Comparison of ENCODE assay signal across 21 mouse cellular contexts in the genomic region with DNA sequence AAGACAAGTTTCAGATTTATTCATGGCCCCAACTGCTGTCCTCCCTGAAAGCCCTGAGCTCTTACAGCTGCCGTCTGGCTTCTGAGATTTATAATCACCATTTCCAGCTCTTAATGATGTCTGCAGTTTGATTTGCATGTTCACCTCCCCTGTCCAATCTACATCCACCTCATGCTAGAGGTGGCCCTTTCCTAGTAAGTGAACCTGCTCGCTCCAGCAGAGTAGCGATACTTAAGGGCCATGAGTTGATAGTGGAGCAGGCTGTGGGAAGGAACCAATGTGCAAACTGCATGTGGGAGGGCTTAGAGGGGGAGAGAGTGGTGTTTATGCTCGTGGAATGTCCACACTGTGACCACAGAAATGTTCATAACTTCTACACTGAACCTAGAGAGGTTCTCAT. TPM values are rescaled to one million over a fixed set of nuclear protein-coding genes. Genes with fewer than 3 reads are reported as not detected.
DNase-seq lines count a peak whose midpoint lies in the region; ATAC-seq and TF ChIP-seq lines count a peak whose summit lies in the region.
"Had no signal": no experiment of that assay in that cellular context is flagged by ENCODE, and none has a peak within 500 bp of the region (broad histone marks: within the 10 kb centered on the region; RNA-seq: fewer than 3 reads in every experiment).

No protein-coding gene starts in this region.

- no peak for DNase-seq in kidney, adult 2 months
- peak; percentile 81 for DNase-seq in kidney, postnatal 0 days (ENCODE audit: low spot score)
- no peak for DNase-seq in kidney, adult 9 months
- DNase-seq: adrenal gland, adult 2 months; adrenal gland, postnatal 10 days; adrenal gland, postnatal 25 days; cerebellum, adult 11 months; cerebellum, adult 18-20 months; cerebellum, adult 8-10 months; cerebellum, adult 9-11 months; cerebellum, postnatal 14 days; cerebellum, postnatal 36 days; embryo, embryonic 11 days had no signal

- H3K4me1 ChIP-seq in kidney, embryonic 15.5 days = peaks cover 32% of the 10 kb centered on the region
- no peaks in the 10 kb centered on the region for H3K4me1 ChIP-seq in kidney, adult 2 months (ENCODE audit: control insufficient read depth, insufficient read depth, low read length)
- H3K4me1 ChIP-seq in kidney, postnatal 0 days (replicated peaks; ENCODE audit: insufficient read depth, low read length) = 0 out of 2 replicates have a peak, but pooled peaks cover 5% of the 10 kb centered on the region
- H3K4me1 ChIP-seq: embryonic facial prominence, embryonic 13.5 days; embryonic facial prominence, embryonic 15.5 days had no signal

- H3K4me3 ChIP-seq in kidney, embryonic 15.5 days (replicated peaks) = no peak overlapping the region
- no peak overlapping the region for H3K4me3 ChIP-seq in kidney, adult 2 months (ENCODE audit: insufficient read depth, low read depth, low read length)
- H3K4me3 ChIP-seq in kidney, postnatal 0 days (replicated peaks; ENCODE audit: low read depth, low read length) = no peak overlapping the region
- H3K4me3 ChIP-seq: embryonic facial prominence, embryonic 13.5 days; embryonic facial prominence, embryonic 15.5 days; erythroblast, embryonic 14.5 days; forebrain, embryonic 10.5 days; forebrain, embryonic 12.5 days had no signal

- H3K9ac ChIP-seq in kidney, embryonic 15.5 days = no peak overlapping the region
- H3K9ac ChIP-seq in kidney, postnatal 0 days (ENCODE audit: low read depth, low read length) = no peak overlapping the region
- H3K9ac ChIP-seq: embryonic facial prominence, embryonic 13.5 days; embryonic facial prominence, embryonic 15.5 days; forebrain, embryonic 12.5 days had no signal

- ATAC-seq in kidney, embryonic 15.5 days (replicated peaks; ENCODE audit: low FRiP score) = peak; percentile 55
- peak; percentile 57; the same call in 1 of the 2 replicates for ATAC-seq in kidney, postnatal 0 days (replicated peaks; ENCODE audit: low FRiP score, low read depth)
- ATAC-seq: forebrain, embryonic 14.5 days; forebrain, embryonic 16.5 days had no signal

- WGBS in kidney, embryonic 15.5 days = 18% methylated on average over 4 of the region's 4 CpGs
- 31% methylated on average over 4 of the region's 4 CpGs for WGBS in kidney, adult 2 months
- 22% methylated on average over 4 of the region's 4 CpGs for WGBS in kidney, postnatal 0 days

- no peak for TF ChIP-seq POLR2A in kidney, adult 2 months (IDR thresholded peaks at IDR 0.05; ENCODE audit: low read depth, low read length)

- no peak for TF ChIP-seq CTCF in kidney, adult 2 months (conservative IDR thresholded peaks at IDR 0.05; ENCODE audit: insufficient read depth, insufficient read length, low read depth, low read length)
- TF ChIP-seq CTCF in kidney, postnatal 0 days (IDR thresholded peaks at IDR 0.05; ENCODE audit: low read depth) = no peak

- H3K4me2 ChIP-seq in kidney, embryonic 15.5 days = no peak overlapping the region
- no peak overlapping the region for H3K4me2 ChIP-seq in kidney, postnatal 0 days (ENCODE audit: low read length)
- H3K4me2 ChIP-seq: embryonic facial prominence, embryonic 13.5 days; embryonic facial prominence, embryonic 15.5 days; forebrain, embryonic 12.5 days had no signal

- H3K27me3 ChIP-seq in kidney, embryonic 15.5 days = no peaks in the 10 kb centered on the region
- H3K27me3 ChIP-seq in kidney, adult 2 months (replicated peaks; ENCODE audit: control insufficient read depth, insufficient read depth, low read length) = no peaks in the 10 kb centered on the region
- no peaks in the 10 kb centered on the region for H3K27me3 ChIP-seq in kidney, postnatal 0 days (ENCODE audit: insufficient read depth, low read length)
- H3K27me3 ChIP-seq: embryonic facial prominence, embryonic 13.5 days; embryonic facial prominence, embryonic 15.5 days; forebrain, embryonic 12.5 days had no signal

- H3K27ac ChIP-seq in kidney, embryonic 15.5 days = 0 out of 2 replicates have a peak overlapping the region, but pooled peaks have one; percentile 10
- H3K27ac ChIP-seq in kidney, adult 2 months (ENCODE audit: insufficient read depth, low read depth, low read length) = no peak overlapping the region
- H3K27ac ChIP-seq in kidney, postnatal 0 days = no peak overlapping the region
- H3K27ac ChIP-seq: embryonic facial prominence, embryonic 13.5 days; embryonic facial prominence, embryonic 15.5 days; forebrain, embryonic 10.5 days; forebrain, embryonic 12.5 days had no signal

- no peaks in the 10 kb centered on the region for H3K36me3 ChIP-seq in kidney, embryonic 15.5 days
- H3K36me3 ChIP-seq in kidney, adult 2 months (ENCODE audit: control insufficient read depth, insufficient read depth, low read length) = no peaks in the 10 kb centered on the region
- H3K36me3 ChIP-seq in kidney, postnatal 0 days (ENCODE audit: insufficient read depth, low read length) = no peaks in the 10 kb centered on the region
- H3K36me3 ChIP-seq: embryonic facial prominence, embryonic 13.5 days; embryonic facial prominence, embryonic 15.5 days; forebrain, embryonic 10.5 days; forebrain, embryonic 12.5 days had no signal

- H3K9me3 ChIP-seq in kidney, embryonic 15.5 days (replicated peaks) = peaks cover 12% of the 10 kb centered on the region; the same call in 1 of the 2 replicates
- H3K9me3 ChIP-seq in kidney, postnatal 0 days (replicated peaks; ENCODE audit: low read length) = no peaks in the 10 kb centered on the region
- H3K9me3 ChIP-seq: embryonic facial prominence, embryonic 15.5 days had no signal

RNA-seq across cellular contexts. Expression of a gene that starts 23.7 kb away (rescaled TPM):
- 0.79 and 0.84 TPM in 2 replicates for polyA plus RNA-seq in kidney, embryonic 15.5 days (2015; fragmentation: Nextera tagmentation; extraction: Ambion mirVana)
- 1.3 TPM in 2 replicates for polyA plus RNA-seq in kidney, adult 2 months (2012; rRNA removed)
- polyA plus RNA-seq in kidney, postnatal 0 days (2015; fragmentation: Nextera tagmentation; extraction: Ambion mirVana) = 0.45 and 1.0 TPM in 2 replicates
- polyA plus RNA-seq: erythroblast, embryonic 14.5 days had no signal
